Mouse (Mus musculus): ENCODE measurements around the gene Gnptab. TPM values are rescaled to one million over a fixed set of nuclear protein-coding genes. Genes with fewer than 3 reads are reported as not detected.

Gene Gnptab
- polyA plus RNA-seq, 1 experiment, result 7.5 TPM

- no peak for TF ChIP-seq MYOG (IDR thresholded peaks at IDR 0.05; ENCODE audit: control insufficient read depth, extremely low read depth, insufficient read length)
- no peak for TF ChIP-seq MYOD1 (IDR thresholded peaks at IDR 0.05; ENCODE audit: control insufficient read depth, insufficient read length, low read depth)
- TF ChIP-seq CEBPB (IDR thresholded peaks at IDR 0.05; ENCODE audit: low read depth), result no peak
- no peak for TF ChIP-seq MAX (IDR thresholded peaks at IDR 0.05)
- TF ChIP-seq FOSL1 (IDR thresholded peaks at IDR 0.05; ENCODE audit: insufficient read depth, low read length, poor library complexity, severe bottlenecking), result no peak
- no peak for TF ChIP-seq CTCF (IDR thresholded peaks at IDR 0.05; ENCODE audit: control insufficient read depth, insufficient read depth, insufficient read length)
- TF ChIP-seq USF1 (IDR thresholded peaks at IDR 0.05; ENCODE audit: low read depth), result no peak
- Histone ChIP-seq H3K79me2 (ENCODE audit: control insufficient read depth, insufficient read depth) (peaks cover 77% of the 10 kb centered on the region), H3ac (ENCODE audit: control insufficient read depth, insufficient read length, low read depth) (no peak overlapping the region), H3K4me3 (ENCODE audit: insufficient read depth, poor library complexity, severe bottlenecking) (no peak overlapping the region), H3K27me3 (ENCODE audit: control insufficient read depth, insufficient read depth, insufficient read length) (no peaks in the 10 kb centered on the region), H3K79me3 (ENCODE audit: low read depth) (peaks cover 41% of the 10 kb centered on the region), H3K36me3 (ENCODE audit: control insufficient read depth, insufficient read depth) (no peaks in the 10 kb centered on the region)
These were observed 5.1 kb downstream of the Gnptab start for GRCm38 (mm10) chr10:88384081-88384480.

GRCm38 (mm10) chr10:88385290-88385689, 6.4 kb downstream of the Gnptab start:
- TF ChIP-seq CTCF (IDR thresholded peaks at IDR 0.05; ENCODE audit: control insufficient read depth, insufficient read depth, insufficient read length) (no peak), MYOD1 (IDR thresholded peaks at IDR 0.05; ENCODE audit: control insufficient read depth, insufficient read length, low read depth) (no peak), CEBPB (IDR thresholded peaks at IDR 0.05; ENCODE audit: low read depth) (no peak), FOSL1 (IDR thresholded peaks at IDR 0.05; ENCODE audit: insufficient read depth, low read length, poor library complexity, severe bottlenecking) (no peak), MYOG (IDR thresholded peaks at IDR 0.05; ENCODE audit: control insufficient read depth, extremely low read depth, insufficient read length) (no peak), MAX (IDR thresholded peaks at IDR 0.05) (no peak), USF1 (IDR thresholded peaks at IDR 0.05; ENCODE audit: low read depth) (no peak)
- H3K36me3 ChIP-seq (ENCODE audit: control insufficient read depth, insufficient read depth), result no peaks in the 10 kb centered on the region

GRCm38 (mm10) chr10:88385758-88386157, 6.8 kb downstream of the Gnptab start:
- no peak overlapping the region for H3ac ChIP-seq (ENCODE audit: control insufficient read depth, insufficient read length, low read depth)
- TF ChIP-seq CEBPB (IDR thresholded peaks at IDR 0.05; ENCODE audit: low read depth) (peak; percentile 65), FOSL1 (IDR thresholded peaks at IDR 0.05; ENCODE audit: insufficient read depth, low read length, poor library complexity, severe bottlenecking) (no peak)
- peaks cover 43% of the 10 kb centered on the region for H3K79me3 ChIP-seq (ENCODE audit: low read depth)
- no peak overlapping the region for H3K4me3 ChIP-seq (ENCODE audit: insufficient read depth, poor library complexity, severe bottlenecking)
- peaks cover 78% of the 10 kb centered on the region for H3K79me2 ChIP-seq (ENCODE audit: control insufficient read depth, insufficient read depth)
- H3K36me3 ChIP-seq (ENCODE audit: control insufficient read depth, insufficient read depth), result no peaks in the 10 kb centered on the region
- no peaks in the 10 kb centered on the region for H3K27me3 ChIP-seq (ENCODE audit: control insufficient read depth, insufficient read depth, insufficient read length)

More at GRCm38 (mm10) chr10:88385290-88385689, 6.4 kb downstream of the Gnptab start:
- Histone ChIP-seq H3K79me3 (ENCODE audit: low read depth) (peaks cover 46% of the 10 kb centered on the region), H3ac (ENCODE audit: control insufficient read depth, insufficient read length, low read depth) (no peak overlapping the region), H3K27me3 (ENCODE audit: control insufficient read depth, insufficient read depth, insufficient read length) (no peaks in the 10 kb centered on the region), H3K79me2 (ENCODE audit: control insufficient read depth, insufficient read depth) (peaks cover 79% of the 10 kb centered on the region), H3K4me3 (ENCODE audit: insufficient read depth, poor library complexity, severe bottlenecking) (no peak overlapping the region)

GRCm38 (mm10) chr10:88386251-88386650, 7.3 kb downstream of the Gnptab start:
- no peak for TF ChIP-seq USF1 (IDR thresholded peaks at IDR 0.05; ENCODE audit: low read depth)
- TF ChIP-seq MYOD1 (IDR thresholded peaks at IDR 0.05; ENCODE audit: control insufficient read depth, insufficient read length, low read depth), result no peak
- no peak for TF ChIP-seq MYOG (IDR thresholded peaks at IDR 0.05; ENCODE audit: control insufficient read depth, extremely low read depth, insufficient read length)
- no peak for TF ChIP-seq MAX (IDR thresholded peaks at IDR 0.05)
- no peak for TF ChIP-seq CTCF (IDR thresholded peaks at IDR 0.05; ENCODE audit: control insufficient read depth, insufficient read depth, insufficient read length)
- TF ChIP-seq FOSL1 (IDR thresholded peaks at IDR 0.05; ENCODE audit: insufficient read depth, low read length, poor library complexity, severe bottlenecking), result no peak
- no peak for TF ChIP-seq CEBPB (IDR thresholded peaks at IDR 0.05; ENCODE audit: low read depth)
- peaks cover 78% of the 10 kb centered on the region for H3K79me2 ChIP-seq (ENCODE audit: control insufficient read depth, insufficient read depth)
- H3K4me3 ChIP-seq (ENCODE audit: insufficient read depth, poor library complexity, severe bottlenecking), result no peak overlapping the region
- H3K79me3 ChIP-seq (ENCODE audit: low read depth), result peaks cover 38% of the 10 kb centered on the region
- H3K36me3 ChIP-seq (ENCODE audit: control insufficient read depth, insufficient read depth), result no peaks in the 10 kb centered on the region
- H3ac ChIP-seq (ENCODE audit: control insufficient read depth, insufficient read length, low read depth), result no peak overlapping the region
- no peaks in the 10 kb centered on the region for H3K27me3 ChIP-seq (ENCODE audit: control insufficient read depth, insufficient read depth, insufficient read length)

- Histone ChIP-seq H3ac (ENCODE audit: control insufficient read depth, insufficient read length, low read depth) (no peak overlapping the region), H3K79me2 (ENCODE audit: control insufficient read depth, insufficient read depth) (peaks cover 66% of the 10 kb centered on the region), H3K4me3 (ENCODE audit: insufficient read depth, poor library complexity, severe bottlenecking) (no peak overlapping the region), H3K36me3 (ENCODE audit: control insufficient read depth, insufficient read depth) (no peaks in the 10 kb centered on the region), H3K27me3 (ENCODE audit: control insufficient read depth, insufficient read depth, insufficient read length) (no peaks in the 10 kb centered on the region), H3K79me3 (ENCODE audit: low read depth) (peaks cover 15% of the 10 kb centered on the region)
- TF ChIP-seq FOSL1 (IDR thresholded peaks at IDR 0.05; ENCODE audit: insufficient read depth, low read length, poor library complexity, severe bottlenecking) (no peak), USF1 (IDR thresholded peaks at IDR 0.05; ENCODE audit: low read depth) (no peak), CEBPB (IDR thresholded peaks at IDR 0.05; ENCODE audit: low read depth) (no peak), MAX (IDR thresholded peaks at IDR 0.05) (no peak), CTCF (IDR thresholded peaks at IDR 0.05; ENCODE audit: control insufficient read depth, insufficient read depth, insufficient read length) (no peak), MYOD1 (IDR thresholded peaks at IDR 0.05; ENCODE audit: control insufficient read depth, insufficient read length, low read depth) (no peak), MYOG (IDR thresholded peaks at IDR 0.05; ENCODE audit: control insufficient read depth, extremely low read depth, insufficient read length) (no peak)
These were observed 10.6 kb downstream of the Gnptab start for GRCm38 (mm10) chr10:88389576-88389975.
